11 mouse cellular contexts compared by ENCODE assay signal in genomic region chr8:94104146-94104545, GRCm38 (mm10). TPM values are rescaled to one million over a fixed set of nuclear protein-coding genes. Genes with fewer than 3 reads are reported as not detected.
DNase-seq lines count a peak whose midpoint lies in the region; ATAC-seq lines count a peak whose summit lies in the region.
"Had no signal": no experiment of that assay in that cellular context is flagged by ENCODE, and none has a peak within 500 bp of the region (broad histone marks: within the 10 kb centered on the region; RNA-seq: fewer than 3 reads in every experiment).

No protein-coding gene starts in this region.

- WGBS in forebrain, embryonic 11.5 days, result 53% methylated on average over 5 of the region's 5 CpGs

- H3K27ac ChIP-seq in forebrain, embryonic 11.5 days (ENCODE audit: low read depth, low read length), result no peak overlapping the region
- H3K27ac ChIP-seq: embryonic facial prominence, embryonic 13.5 days had no signal

- H3K36me3 ChIP-seq in forebrain, embryonic 11.5 days (ENCODE audit: control insufficient read depth, insufficient read depth, low read length), result no peaks in the 10 kb centered on the region
- H3K36me3 ChIP-seq: embryonic facial prominence, embryonic 13.5 days had no signal

- no peak for ATAC-seq in forebrain, embryonic 11.5 days (replicated peaks; ENCODE audit: low FRiP score)

- no peaks in the 10 kb centered on the region for H3K27me3 ChIP-seq in forebrain, embryonic 11.5 days (ENCODE audit: control insufficient read depth, insufficient read depth, low read length)

- H3K9me3 ChIP-seq in forebrain, embryonic 11.5 days (ENCODE audit: control insufficient read depth, low read length), result no peaks in the 10 kb centered on the region
- H3K9me3 ChIP-seq: embryonic facial prominence, embryonic 13.5 days had no signal

- H3K4me1 ChIP-seq in forebrain, embryonic 11.5 days (replicated peaks; ENCODE audit: control insufficient read depth, insufficient read depth, low read length), result no peaks in the 10 kb centered on the region
- H3K4me1 ChIP-seq: embryonic facial prominence, embryonic 13.5 days had no signal

- H3K4me3 ChIP-seq in forebrain, embryonic 11.5 days (ENCODE audit: low read depth, low read length), result no peak overlapping the region
- H3K4me3 ChIP-seq: embryonic facial prominence, embryonic 13.5 days had no signal

- peak; percentile 42 to 44 for DNase-seq in left cerebral cortex, adult 18-20 months (ENCODE audit: low spot score in 2 of 2)
- no peak for DNase-seq in left cerebral cortex, adult 11 months (ENCODE audit: low spot score)
- peak; percentile 41 for DNase-seq in R1 (ENCODE audit: low read depth, low spot score)
- DNase-seq in frontal cortex, postnatal 14 days (ENCODE audit: low spot score in 2 of 2), result peak; percentile 16 to 27
- DNase-seq in ovary, postnatal 36 days (ENCODE audit: low spot score), result peak; percentile 46
- no peak for DNase-seq in urinary bladder, postnatal 4 days (ENCODE audit: low spot score in 2 of 2)
- no peak for DNase-seq in forebrain, embryonic 11.5 days (ENCODE audit: low spot score)

- H3K4me2 ChIP-seq in forebrain, embryonic 11.5 days (ENCODE audit: low read depth, low read length, severe bottlenecking), result no peak overlapping the region
- H3K4me2 ChIP-seq: embryonic facial prominence, embryonic 13.5 days had no signal

- H3K9ac ChIP-seq in forebrain, embryonic 11.5 days (ENCODE audit: low read length), result no peak overlapping the region
- H3K9ac ChIP-seq: embryonic facial prominence, embryonic 13.5 days had no signal

RNA-seq across cellular contexts. Expression of gene Bbs2, which starts 5.4 kb away (rescaled TPM):
- 10 to 100 TPM; 28.2 to 30.4 TPM for total RNA-seq in left cerebral cortex, adult 18-20 months (2021)
- 23.3 and 23.8 TPM in 2 replicates for polyA plus RNA-seq in forebrain, embryonic 11.5 days (2014; fragmentation: Nextera tagmentation; extraction: Ambion mirVana)

RNA-seq across cellular contexts. Expression of gene Mt4, which starts 32.9 kb away (rescaled TPM):
- total RNA-seq in left cerebral cortex, adult 18-20 months (2021), result not detected
- polyA plus RNA-seq in forebrain, embryonic 11.5 days (2014; fragmentation: Nextera tagmentation; extraction: Ambion mirVana), result not detected in 2 replicates
- total RNA-seq: layer of hippocampus, adult 18-20 months; neutrophil, adult 5-6 weeks had no signal
- polyA plus RNA-seq: embryonic facial prominence, embryonic 13.5 days; heart, embryonic 16.5 days had no signal

RNA-seq across cellular contexts. Expression of gene Mt3, which starts 48.3 kb away (rescaled TPM):
- 100 to 1,000 TPM; 795 to 921 TPM for total RNA-seq in left cerebral cortex, adult 18-20 months (2021)
- 43.6 and 52.3 TPM in 2 replicates for polyA plus RNA-seq in forebrain, embryonic 11.5 days (2014; fragmentation: Nextera tagmentation; extraction: Ambion mirVana)
- total RNA-seq: neutrophil, adult 5-6 weeks had no signal

Comparison
In these comparisons a context has a peak if more than half of its experiments do, and no peak if none do; other contexts are left out.
1. DNase-seq: peak in left cerebral cortex, adult 18-20 months (2 of 2), R1 (single experiment), frontal cortex, postnatal 14 days (2 of 2) and ovary, postnatal 36 days (single experiment); none in left cerebral cortex, adult 11 months (single experiment), urinary bladder, postnatal 4 days (0 of 2) and forebrain, embryonic 11.5 days (single experiment).